Mouse (Mus musculus): ENCODE measurements around the gene Wfikkn2. TPM values are rescaled to one million over a fixed set of nuclear protein-coding genes. Genes with fewer than 3 reads are reported as not detected.
A peak's percentile ranks its signal among the peaks of the same experiment; 100 is the strongest.

Wfikkn2 gene
- polyA plus RNA-seq, 1 experiment from 2014 or later = 3.4 TPM

- WGBS = 0% methylated on average over 7 of the region's 7 CpGs
- no peaks in the 10 kb centered on the region for H3K27me3 ChIP-seq
- no peak for ATAC-seq
- H3K4me2 ChIP-seq (replicated peaks) = peak overlapping the region; percentile 67
- peaks cover 14% of the 10 kb centered on the region for H3K36me3 ChIP-seq
- no peaks in the 10 kb centered on the region for H3K9me3 ChIP-seq
- H3K4me3 ChIP-seq (replicated peaks) = peak overlapping the region; percentile 98
- H3K9ac ChIP-seq (replicated peaks) = peak overlapping the region; percentile 99
- H3K27ac ChIP-seq = peak overlapping the region; percentile 99
- peaks cover 34% of the 10 kb centered on the region for H3K4me1 ChIP-seq (replicated peaks)
Observed at GRCm38 (mm10) chr11:94212489-94212836, 33.3 kb downstream of the Wfikkn2 start.

- under 1% methylated on average over 47 of the region's 61 CpGs for WGBS
- H3K4me3 ChIP-seq (replicated peaks) = peak overlapping the region; percentile 98
- H3K9ac ChIP-seq (replicated peaks) = peak overlapping the region; percentile 99
- ATAC-seq = peak; percentile 40
- H3K4me1 ChIP-seq (replicated peaks) = peaks cover 34% of the 10 kb centered on the region
- H3K27me3 ChIP-seq = no peaks in the 10 kb centered on the region
- no peaks in the 10 kb centered on the region for H3K9me3 ChIP-seq
- H3K4me2 ChIP-seq (replicated peaks) = peak overlapping the region; percentile 67
- H3K27ac ChIP-seq = peak overlapping the region; percentile 99
- peaks cover 14% of the 10 kb centered on the region for H3K36me3 ChIP-seq
Observed at GRCm38 (mm10) chr11:94211651-94212488, 33.9 kb downstream of the Wfikkn2 start.

- peak within 1 kb of the TSS; percentile 98 for H3K4me3 ChIP-seq (replicated peaks)
- peak; percentile 96 for ATAC-seq
- no peaks in the 10 kb centered on the region for H3K9me3 ChIP-seq
- no peaks in the 10 kb centered on the region for H3K27me3 ChIP-seq
- H3K36me3 ChIP-seq = peaks cover 14% of the 10 kb centered on the region
- peak within 1 kb of the TSS; percentile 99 for H3K9ac ChIP-seq (replicated peaks)
- H3K4me2 ChIP-seq (replicated peaks) = peak within 1 kb of the TSS; percentile 97
- under 1% methylated on average over 52 of the region's 55 CpGs for WGBS
- H3K4me1 ChIP-seq (replicated peaks) = peaks cover 30% of the 10 kb centered on the region
- peak within 1 kb of the TSS; percentile 99 for H3K27ac ChIP-seq
Observed at GRCm38 (mm10) chr11:94211124-94211603, 34.6 kb downstream of the Wfikkn2 start, which contains the start of gene Tob1. TSS of gene Tob1 (plus strand) at chr11:94211454.

GRCm38 (mm10) chr11:94210191-94211086, 35.4 kb downstream of the Wfikkn2 start:
- peak overlapping the region; percentile 97 for H3K4me2 ChIP-seq (replicated peaks)
- no peaks in the 10 kb centered on the region for H3K27me3 ChIP-seq
- peak; percentile 82 for ATAC-seq
- peak overlapping the region; percentile 78 for H3K9ac ChIP-seq (replicated peaks)
- H3K4me3 ChIP-seq (replicated peaks) = peak overlapping the region; percentile 98
- no peaks in the 10 kb centered on the region for H3K9me3 ChIP-seq
- H3K27ac ChIP-seq = peak overlapping the region; percentile 98
- peaks cover 12% of the 10 kb centered on the region for H3K36me3 ChIP-seq
- peaks cover 23% of the 10 kb centered on the region for H3K4me1 ChIP-seq (replicated peaks)
- WGBS = under 1% methylated on average over 49 of the region's 56 CpGs

GRCm38 (mm10) chr11:94209695-94210131, 36.1 kb downstream of the Wfikkn2 start:
- peaks cover 22% of the 10 kb centered on the region for H3K4me1 ChIP-seq (replicated peaks)
- H3K4me2 ChIP-seq (replicated peaks) = peak overlapping the region; percentile 97
- no peaks in the 10 kb centered on the region for H3K27me3 ChIP-seq
- peak overlapping the region; percentile 97 for H3K27ac ChIP-seq
- H3K9me3 ChIP-seq = no peaks in the 10 kb centered on the region
- peak overlapping the region; percentile 98 for H3K4me3 ChIP-seq (replicated peaks)
- 2% methylated on average over 14 of the region's 14 CpGs for WGBS
- H3K9ac ChIP-seq (replicated peaks) = peak overlapping the region; percentile 70
- ATAC-seq = no peak
- peaks cover 11% of the 10 kb centered on the region for H3K36me3 ChIP-seq

DNA sequence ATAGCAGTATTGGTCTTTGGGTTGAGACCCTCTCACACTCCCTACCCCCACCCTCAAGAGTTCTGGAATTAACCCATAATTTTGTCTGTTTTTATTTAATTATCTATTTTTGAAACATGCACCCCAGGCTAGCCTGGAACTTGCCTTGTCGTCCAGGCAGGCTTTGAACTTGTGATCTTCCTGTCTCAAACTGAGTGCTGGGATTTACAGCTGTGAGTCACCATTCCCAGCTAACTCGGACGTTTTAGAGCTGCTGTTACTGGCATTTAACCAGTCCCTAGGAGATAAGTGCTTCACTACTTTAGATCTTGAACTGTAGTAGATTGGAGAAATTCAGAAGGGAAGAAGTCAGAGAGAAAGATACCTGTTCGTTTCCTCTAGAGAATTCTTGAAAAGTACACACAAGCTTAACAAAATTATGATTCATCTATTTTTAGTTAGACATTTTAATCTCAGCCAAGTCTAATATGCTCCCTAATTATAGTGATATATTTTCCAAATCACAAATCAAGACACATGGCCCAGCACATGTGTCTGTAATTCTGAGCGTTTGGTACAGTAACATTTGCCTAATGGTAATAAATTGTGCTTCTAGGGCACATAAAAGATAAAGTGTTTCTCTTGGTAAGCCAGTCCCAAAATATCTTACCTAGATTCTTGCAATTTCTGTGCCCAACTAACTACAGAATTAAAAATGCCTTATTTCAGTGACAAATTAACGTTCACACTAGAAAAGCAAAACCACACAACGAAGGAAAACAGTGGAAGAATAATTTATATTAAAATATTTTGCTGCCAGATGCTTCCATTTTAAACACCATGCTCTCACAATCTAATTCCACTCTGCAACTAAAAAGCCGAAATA, 36.8 kb downstream of the Wfikkn2 start:
- H3K4me3 ChIP-seq (replicated peaks) = no peak overlapping the region
- ATAC-seq = no peak
- peak overlapping the region; percentile 97 for H3K4me2 ChIP-seq (replicated peaks)
- H3K9me3 ChIP-seq = no peaks in the 10 kb centered on the region
- 55% methylated on average over 8 of the region's 8 CpGs for WGBS
- H3K9ac ChIP-seq (replicated peaks) = no peak overlapping the region
- no peaks in the 10 kb centered on the region for H3K27me3 ChIP-seq
- peaks cover 16% of the 10 kb centered on the region for H3K4me1 ChIP-seq (replicated peaks)
- no peak overlapping the region; the same call in 1 of the 2 replicates for H3K27ac ChIP-seq
- H3K36me3 ChIP-seq = peaks cover 6% of the 10 kb centered on the region

DNA sequence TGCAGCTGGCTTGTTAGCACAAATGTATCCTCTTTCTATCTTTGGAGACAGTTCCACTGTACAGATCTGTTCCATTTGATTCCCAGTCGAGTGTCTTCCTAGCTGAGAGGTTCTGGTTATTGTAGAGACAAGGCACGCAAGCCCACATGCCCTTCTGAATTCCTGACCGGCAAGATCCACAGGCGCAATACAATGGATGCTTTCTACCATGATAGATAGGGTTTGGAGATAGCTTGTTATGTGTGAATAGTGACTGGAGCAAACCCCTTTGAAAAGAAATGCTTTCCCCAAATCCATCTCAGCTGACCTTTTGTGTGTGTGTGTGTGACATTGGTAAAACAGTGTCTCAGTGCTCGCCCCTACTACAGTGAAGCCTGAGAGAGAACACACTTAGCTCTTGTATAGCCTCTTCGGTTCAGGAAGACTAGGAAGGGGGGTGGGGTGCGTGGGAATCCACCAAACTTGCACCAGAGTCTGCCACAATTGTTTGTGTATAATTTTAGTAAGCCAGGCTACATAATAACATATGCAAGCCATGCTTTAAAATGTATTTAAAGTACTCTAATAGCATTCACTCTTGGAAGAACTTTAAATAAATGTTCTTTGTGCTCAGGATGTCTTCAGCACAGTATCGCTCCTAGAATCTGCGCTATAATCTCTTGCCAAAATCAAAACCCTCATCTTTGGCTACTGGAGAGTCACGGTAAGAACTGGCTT, 39.2 kb downstream of the Wfikkn2 start:
- Histone ChIP-seq H3K4me2 (replicated peaks) (no peak overlapping the region), H3K4me3 (replicated peaks) (no peak overlapping the region), H3K27me3 (no peaks in the 10 kb centered on the region), H3K4me1 (replicated peaks) (no peaks in the 10 kb centered on the region), H3K9me3 (no peaks in the 10 kb centered on the region), H3K9ac (replicated peaks) (no peak overlapping the region), H3K27ac (no peak overlapping the region), H3K36me3 (no peaks in the 10 kb centered on the region)
- WGBS = 56% methylated on average over 10 of the region's 10 CpGs
- no peak for ATAC-seq

DNA sequence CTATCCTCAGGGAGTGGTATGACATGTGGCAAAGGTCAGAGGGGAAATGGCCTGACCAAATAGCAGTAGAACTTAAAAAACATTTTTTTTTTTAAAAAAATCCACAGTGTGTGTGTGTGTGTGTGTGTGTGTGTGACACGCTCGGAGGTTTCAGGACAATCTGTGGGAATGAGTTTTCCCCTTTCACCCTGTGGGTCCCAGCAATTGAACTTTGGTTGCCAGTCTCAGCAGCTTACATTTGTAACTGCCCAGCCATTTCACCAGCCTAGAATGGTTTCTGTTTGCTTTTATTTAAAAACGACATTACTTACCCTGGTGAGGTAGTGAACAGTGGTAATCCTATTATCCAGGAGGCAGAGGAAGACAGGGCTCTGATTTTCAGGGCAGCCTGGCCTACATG, 42.7 kb downstream of the Wfikkn2 start:
- H3K4me1 ChIP-seq (replicated peaks) = no peaks in the 10 kb centered on the region
- no peak for ATAC-seq
- H3K27ac ChIP-seq = no peak overlapping the region
- H3K4me2 ChIP-seq (replicated peaks) = no peak overlapping the region
- 44% methylated on average over 3 of the region's 3 CpGs for WGBS
- no peaks in the 10 kb centered on the region for H3K36me3 ChIP-seq
- no peak overlapping the region for H3K4me3 ChIP-seq (replicated peaks)
- no peak overlapping the region for H3K9ac ChIP-seq (replicated peaks)
- H3K9me3 ChIP-seq = no peaks in the 10 kb centered on the region
- no peaks in the 10 kb centered on the region for H3K27me3 ChIP-seq

DNA sequence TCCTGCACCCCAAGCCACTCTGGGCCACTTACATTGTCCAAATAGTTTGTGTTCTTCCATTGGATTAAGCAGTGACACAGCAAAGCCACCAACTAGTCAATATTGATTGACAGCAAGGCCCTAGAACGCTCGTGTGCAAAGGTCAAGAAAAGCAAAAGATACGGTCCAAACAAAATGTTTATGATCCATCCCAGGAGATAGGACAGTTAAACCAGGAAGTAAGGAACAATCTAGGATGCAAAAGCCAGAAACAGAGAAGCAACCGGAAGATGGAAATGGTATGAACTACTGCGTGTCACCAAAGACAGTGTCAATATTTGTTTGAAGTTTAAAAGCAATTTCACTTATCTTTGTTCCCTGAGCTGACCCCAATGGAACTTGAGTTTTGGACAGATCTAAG, 43.7 kb downstream of the Wfikkn2 start:
- Histone ChIP-seq H3K27me3 (no peaks in the 10 kb centered on the region), H3K4me2 (replicated peaks) (no peak overlapping the region), H3K9ac (replicated peaks) (no peak overlapping the region), H3K36me3 (no peaks in the 10 kb centered on the region), H3K27ac (no peak overlapping the region), H3K4me1 (replicated peaks) (no peaks in the 10 kb centered on the region), H3K9me3 (no peaks in the 10 kb centered on the region), H3K4me3 (replicated peaks) (no peak overlapping the region)
- WGBS = 93% methylated on average over 5 of the region's 5 CpGs
- ATAC-seq = no peak

- no peaks in the 10 kb centered on the region for H3K27me3 ChIP-seq
Observed at GRCm38 (mm10) chr11:94200422-94200821, 45.4 kb downstream of the Wfikkn2 start.

DNA sequence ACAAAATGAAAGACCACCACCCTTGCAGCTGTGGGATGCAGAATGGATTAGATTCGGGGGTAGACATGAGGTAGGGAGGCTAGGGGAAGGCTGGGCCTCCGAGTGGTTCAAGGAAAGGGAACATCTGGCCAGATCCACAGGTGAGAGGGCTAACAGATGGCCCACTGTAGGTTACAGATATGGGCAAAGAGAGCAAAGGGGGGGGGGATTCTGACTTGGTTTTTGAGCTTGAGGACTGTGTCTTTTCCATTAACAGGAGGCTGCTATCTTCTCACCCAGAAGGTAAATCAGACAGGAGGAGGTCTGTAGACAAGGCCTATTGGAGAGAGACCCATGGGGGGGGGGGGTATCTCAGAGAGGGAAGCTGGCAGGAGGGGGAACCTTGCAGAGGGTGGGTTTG, 46.0 kb downstream of the Wfikkn2 start:
- Histone ChIP-seq H3K27me3 (no peaks in the 10 kb centered on the region), H3K9ac (replicated peaks) (no peak overlapping the region), H3K4me1 (replicated peaks) (peaks cover 2% of the 10 kb centered on the region; the same call in 1 of the 2 replicates), H3K9me3 (no peaks in the 10 kb centered on the region), H3K36me3 (no peaks in the 10 kb centered on the region), H3K4me2 (replicated peaks) (no peak overlapping the region), H3K27ac (no peak overlapping the region), H3K4me3 (replicated peaks) (no peak overlapping the region)
- 82% methylated on average over 2 of the region's 2 CpGs for WGBS
- ATAC-seq = no peak

More at GRCm38 (mm10) chr11:94200422-94200821, 45.4 kb downstream of the Wfikkn2 start:
- H3K27ac ChIP-seq = no peak overlapping the region
- H3K4me2 ChIP-seq (replicated peaks) = no peak overlapping the region
- H3K9ac ChIP-seq (replicated peaks) = no peak overlapping the region
- no peaks in the 10 kb centered on the region for H3K36me3 ChIP-seq
- no peaks in the 10 kb centered on the region for H3K4me1 ChIP-seq (replicated peaks)
- 79% methylated on average over 4 of the region's 4 CpGs for WGBS
- no peaks in the 10 kb centered on the region for H3K9me3 ChIP-seq
- ATAC-seq = no peak
- H3K4me3 ChIP-seq (replicated peaks) = no peak overlapping the region

Measured in midbrain, embryonic 13.5 days (tissue).